Mouse (Mus musculus): ENCODE results near the gene Mmp28.

Gene Mmp28

GRCm38 (mm10) chr11:83409087-83409754 is 53.6 kb downstream of the Mmp28 start, which contains the start of gene Rasl10b:
Rasl10b (plus strand) TSS chr11:83409137.
- DNase-seq (ENCODE audit: low read depth, low spot score): no peak

GRCm38 (mm10) chr11:83408242-83408641 is 54.6 kb downstream of the Mmp28 start:
- no peak for DNase-seq (ENCODE audit: low read depth, low spot score)

- DNase-seq (ENCODE audit: low read depth, low spot score): no peak
Measured at GRCm38 (mm10) chr11:83406391-83406790, 56.5 kb downstream of the Mmp28 start.

DNA sequence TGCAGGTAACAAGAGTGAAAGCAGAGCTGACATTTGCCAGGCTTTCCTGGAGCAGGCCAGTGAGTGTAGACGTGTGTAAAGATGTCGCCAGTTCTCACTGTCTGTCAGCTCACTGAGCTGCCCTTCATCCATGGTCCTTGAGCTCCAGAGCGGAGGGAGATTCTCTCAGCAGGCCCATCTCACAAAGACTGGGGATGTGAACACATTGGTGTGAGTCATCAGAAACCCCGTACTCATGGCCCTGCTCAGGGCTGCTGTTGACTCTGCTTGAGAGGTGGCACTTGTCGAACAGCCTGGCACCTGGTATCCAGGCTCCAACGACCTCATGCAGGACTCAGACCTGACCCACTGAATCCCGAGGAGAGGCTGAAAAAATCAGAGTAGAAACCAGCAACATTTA is 59.1 kb downstream of the Mmp28 start:
- DNase-seq (ENCODE audit: low read depth, low spot score): no peak

GRCm38 (mm10) chr11:83398724-83399123 is 64.1 kb downstream of the Mmp28 start:
- no peak for DNase-seq (ENCODE audit: low read depth, low spot score)

DNA sequence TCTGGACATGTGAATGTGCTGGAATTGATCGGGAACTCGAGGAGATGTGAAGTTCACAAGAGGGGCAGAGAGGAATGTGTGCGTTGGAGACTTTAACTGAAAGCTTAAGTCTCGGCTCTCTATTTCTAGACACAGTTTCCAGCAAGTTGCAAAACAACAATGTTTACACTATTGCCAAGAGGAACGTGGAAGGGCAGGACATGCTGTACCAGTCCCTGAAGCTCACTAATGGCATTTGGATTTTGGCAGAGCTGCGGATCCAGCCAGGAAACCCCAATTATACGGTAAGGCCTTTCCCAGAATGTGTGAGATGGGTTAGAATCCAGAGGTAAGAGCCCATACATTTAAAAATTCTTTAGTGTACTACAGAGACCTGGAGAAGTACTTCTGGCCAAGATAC is 65.2 kb downstream of the Mmp28 start:
- DNase-seq (ENCODE audit: low read depth, low spot score): no peak

GRCm38 (mm10) chr11:83394802-83395439 is 68.0 kb downstream of the Mmp28 start:
- no peak for DNase-seq (ENCODE audit: low read depth, low spot score)

DNA sequence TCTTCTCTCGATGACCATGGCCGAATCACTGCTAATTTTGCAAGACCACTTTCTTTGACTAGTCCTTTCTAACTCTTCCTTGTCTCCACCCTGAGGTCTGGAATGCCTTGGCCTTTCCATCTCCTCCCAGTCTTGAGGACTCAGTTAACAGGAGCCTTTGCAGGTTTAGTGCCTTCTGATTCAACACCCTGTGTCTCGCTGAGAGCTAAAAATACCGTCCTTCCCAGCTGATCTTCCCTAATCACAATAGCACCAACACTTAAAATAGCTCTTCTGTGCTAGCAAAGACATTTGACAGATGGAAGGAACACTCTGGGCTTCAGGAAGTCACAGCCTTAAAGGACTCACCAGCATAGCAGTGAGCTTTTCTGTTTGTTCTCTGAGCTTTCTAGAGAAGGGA is 69.8 kb downstream of the Mmp28 start:
- no peak for DNase-seq (ENCODE audit: low read depth, low spot score)
